Mouse (Mus musculus) bone marrow macrophage, adult 2 months (primary cell): Measurements from ENCODE around the gene Iars.

Experiments
- CTCF ChIP-seq: IDR thresholded peaks from 2 replicates; pipeline ENCODE4 v1.5.1; 2012; ENCODE audit warnings: low read depth, mild to moderate bottlenecking, low read length, moderate library complexity
- POLR2A ChIP-seq: IDR thresholded peaks from 2 replicates; pipeline ENCODE4 v1.6.1; 2012; ENCODE audit warnings: mild to moderate bottlenecking, low read depth, low read length, borderline replicate concordance

GRCm38 (mm10) chr13:49684266-49684665 is 2.4 kb downstream of the Iars start:
- TF ChIP-seq CTCF (no peak), POLR2A (no peak)
